Mouse (Mus musculus): Measurements from ENCODE around the gene Mtg1.

DNA sequence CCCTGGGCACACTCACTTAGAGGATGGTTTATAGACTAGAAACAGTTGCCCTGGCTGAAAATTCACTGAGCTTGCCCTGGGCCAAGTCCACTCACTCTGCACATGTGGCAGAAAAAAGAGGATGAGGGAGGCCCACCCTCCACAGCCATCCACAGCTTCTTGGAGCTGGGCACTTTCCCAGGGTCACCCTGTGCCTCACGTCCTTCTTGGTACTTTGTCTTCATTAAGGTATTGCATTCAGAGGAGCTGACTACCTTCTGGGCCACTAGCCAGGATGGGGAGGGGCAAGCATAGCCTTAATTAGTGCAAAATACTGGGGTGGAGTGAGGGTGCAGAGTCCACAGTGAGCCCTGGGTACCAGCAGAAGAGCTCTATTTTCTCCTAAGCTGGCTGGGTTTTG lies 41.8 kb upstream of the Mtg1 start:
- TF ChIP-seq POLR2A (IDR thresholded peaks at IDR 0.05; ENCODE audit: borderline replicate concordance, extremely low read depth, low read depth, low read length): no peak
- no peak for TF ChIP-seq CTCF (IDR thresholded peaks at IDR 0.05; ENCODE audit: insufficient read depth, low read length)
